Mouse (Mus musculus): ENCODE data around the gene 2010111I01Rik.

DNA sequence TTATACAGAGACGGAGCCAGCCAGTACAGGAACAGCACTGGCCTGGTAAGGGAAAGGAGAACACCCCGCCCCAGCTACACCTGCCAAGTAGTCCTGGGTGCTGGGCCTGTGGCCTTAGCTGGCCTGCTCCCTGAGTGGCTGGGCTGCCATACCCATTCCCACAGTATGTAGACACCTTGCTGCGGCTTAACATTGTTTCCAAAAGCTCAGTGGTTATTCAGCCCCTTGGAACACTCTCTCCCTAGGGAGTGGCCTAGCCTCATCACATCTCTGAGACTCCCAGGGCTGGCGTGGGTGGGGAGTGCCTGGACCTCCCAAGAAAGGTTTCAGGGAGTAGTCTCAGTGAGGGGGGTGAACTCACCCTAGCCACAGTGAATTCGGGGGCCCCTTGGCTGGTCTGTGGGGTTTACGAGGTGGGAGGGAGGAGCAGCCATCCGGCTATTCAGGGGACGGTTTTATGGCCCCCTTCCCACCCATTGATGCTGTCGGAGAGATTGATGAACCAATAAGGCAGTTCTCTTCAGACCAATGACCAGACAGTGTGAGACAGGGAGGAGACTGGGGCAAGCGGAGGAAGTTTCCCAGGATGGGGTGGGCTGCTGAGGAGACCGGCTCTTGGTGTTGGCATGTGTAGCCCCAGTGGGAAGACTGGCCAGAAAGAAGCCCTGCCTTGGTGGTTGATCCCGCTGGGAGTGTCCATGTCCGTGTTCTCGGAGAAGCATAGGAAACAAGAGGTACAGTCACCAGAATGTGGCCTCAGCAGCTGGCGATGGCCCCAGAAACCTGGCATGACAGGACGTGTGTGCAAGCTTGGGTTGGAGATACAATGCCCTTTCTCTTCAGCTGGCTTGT, 340.7 kb downstream of the 2010111I01Rik start:
- no peak for TF ChIP-seq POLR2A (IDR thresholded peaks at IDR 0.05; ENCODE audit: borderline replicate concordance, control insufficient read depth, low read depth, low read length)
- TF ChIP-seq CTCF (IDR thresholded peaks at IDR 0.05; ENCODE audit: control insufficient read depth, insufficient read depth, low read length) = no peak
